Mouse (Mus musculus): Measurements from ENCODE around the gene Cxcl2. TPM values are rescaled to one million over a fixed set of nuclear protein-coding genes. Genes with fewer than 3 reads are reported as not detected.

The Cxcl2 gene
- polyA plus RNA-seq, 1 experiment: 3.1 TPM

DNA sequence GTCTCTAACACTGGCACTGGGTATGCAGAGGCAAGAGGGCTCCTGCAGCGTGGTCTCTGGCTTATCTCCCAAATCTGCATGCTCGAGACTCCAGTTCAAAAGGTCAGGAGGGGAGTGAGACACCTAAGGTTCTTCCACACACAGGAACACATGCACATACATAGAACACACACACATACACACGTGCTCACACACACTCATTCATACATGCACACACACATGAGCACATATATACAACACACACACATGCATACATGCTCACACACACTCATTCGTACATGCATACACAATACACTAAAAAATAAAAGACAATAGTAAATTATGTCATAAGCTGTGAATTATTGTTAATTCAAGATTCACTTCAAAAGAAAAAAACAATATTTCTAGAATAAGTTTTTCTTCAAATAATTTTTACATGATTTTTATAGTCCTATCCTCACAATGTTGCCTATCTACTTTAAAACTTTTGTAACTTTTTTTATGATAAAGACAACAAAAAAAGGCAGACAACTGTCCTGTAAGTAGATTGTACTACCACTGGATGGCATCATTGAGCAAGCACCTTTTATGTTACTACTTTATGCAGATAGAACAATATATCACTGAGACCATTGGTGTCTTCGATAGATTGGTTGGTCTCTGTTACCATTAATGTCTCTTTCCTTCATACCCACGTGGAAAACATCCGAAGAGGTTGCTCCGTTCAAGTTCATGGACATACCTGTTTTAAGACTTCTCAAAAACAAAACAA is 49.2 kb downstream of the Cxcl2 start:
- no peaks in the 10 kb centered on the region for H3K4me1 ChIP-seq (ENCODE audit: control insufficient read depth, insufficient read depth, low read length)
- TF ChIP-seq POLR2A (IDR thresholded peaks at IDR 0.05; ENCODE audit: low read depth, low read length) (no peak), CTCF (IDR thresholded peaks at IDR 0.05; ENCODE audit: borderline replicate concordance, insufficient read depth, low read length) (no peak)
- H3K4me3 ChIP-seq (ENCODE audit: insufficient read depth, low read length): no peak overlapping the region
- H3K27ac ChIP-seq (ENCODE audit: insufficient read depth, low read length): no peak overlapping the region

Other genes starting within 250 kb of the Cxcl2 start
- 61.8 and 135 TPM in 2 replicates for gene Cxcl5, start 144.5 kb upstream of the Cxcl2 start, polyA plus RNA-seq (2011; ENCODE audit: insufficient read length, low read depth, missing spikeins)
- 23.5 and 40.7 TPM in 2 replicates for gene Ppbp, start 135.4 kb upstream of the Cxcl2 start, polyA plus RNA-seq (2011; ENCODE audit: insufficient read length, low read depth, missing spikeins)
- gene Pf4, start 131.4 kb upstream of the Cxcl2 start, polyA plus RNA-seq (2011; ENCODE audit: insufficient read length, low read depth, missing spikeins): 3.6 TPM in 1 of 2 replicates, not detected in the other
- gene Cxcl3, start 117.8 kb upstream of the Cxcl2 start, polyA plus RNA-seq (2011; ENCODE audit: insufficient read length, low read depth, missing spikeins): 2.5 and 2.8 TPM in 2 replicates
- gene Cxcl15, start 109.3 kb upstream of the Cxcl2 start, polyA plus RNA-seq (2011; ENCODE audit: insufficient read length, low read depth, missing spikeins): 0.85 and 3.5 TPM in 2 replicates
- gene Cxcl1, start 12.6 kb upstream of the Cxcl2 start, polyA plus RNA-seq (2011; ENCODE audit: insufficient read length, low read depth, missing spikeins): 22.0 and 40.1 TPM in 2 replicates
- gene Mthfd2l, start 27.2 kb downstream of the Cxcl2 start, polyA plus RNA-seq (2011; ENCODE audit: insufficient read length, low read depth, missing spikeins): 18.5 and 20.1 TPM in 2 replicates
- not detected in 2 replicates for gene Epgn, start 123.6 kb downstream of the Cxcl2 start, polyA plus RNA-seq (2011; ENCODE audit: insufficient read length, low read depth, missing spikeins)
- 15.9 and 31.8 TPM in 2 replicates for gene Ereg, start 170.8 kb downstream of the Cxcl2 start, polyA plus RNA-seq (2011; ENCODE audit: insufficient read length, low read depth, missing spikeins)
- gene Areg, start 235.7 kb downstream of the Cxcl2 start, polyA plus RNA-seq (2011; ENCODE audit: insufficient read length, low read depth, missing spikeins): 1.1 and 2.5 TPM in 2 replicates